Mouse (Mus musculus): ENCODE data around the gene Fam71e1.

Gene Fam71e1

GRCm38 (mm10) chr7:44498922-44499321 is 2.5 kb downstream of the Fam71e1 start:
- no peak for DNase-seq (ENCODE audit: low spot score)

GRCm38 (mm10) chr7:44500046-44500445 is 3.7 kb downstream of the Fam71e1 start:
- no peak for DNase-seq (ENCODE audit: low spot score)

GRCm38 (mm10) chr7:44501563-44502115 is 5.3 kb downstream of the Fam71e1 start:
- DNase-seq (ENCODE audit: low spot score), result peak; percentile 70

GRCm38 (mm10) chr7:44507491-44507890 is 11.1 kb downstream of the Fam71e1 start:
- DNase-seq (ENCODE audit: low spot score), result no peak

DNA sequence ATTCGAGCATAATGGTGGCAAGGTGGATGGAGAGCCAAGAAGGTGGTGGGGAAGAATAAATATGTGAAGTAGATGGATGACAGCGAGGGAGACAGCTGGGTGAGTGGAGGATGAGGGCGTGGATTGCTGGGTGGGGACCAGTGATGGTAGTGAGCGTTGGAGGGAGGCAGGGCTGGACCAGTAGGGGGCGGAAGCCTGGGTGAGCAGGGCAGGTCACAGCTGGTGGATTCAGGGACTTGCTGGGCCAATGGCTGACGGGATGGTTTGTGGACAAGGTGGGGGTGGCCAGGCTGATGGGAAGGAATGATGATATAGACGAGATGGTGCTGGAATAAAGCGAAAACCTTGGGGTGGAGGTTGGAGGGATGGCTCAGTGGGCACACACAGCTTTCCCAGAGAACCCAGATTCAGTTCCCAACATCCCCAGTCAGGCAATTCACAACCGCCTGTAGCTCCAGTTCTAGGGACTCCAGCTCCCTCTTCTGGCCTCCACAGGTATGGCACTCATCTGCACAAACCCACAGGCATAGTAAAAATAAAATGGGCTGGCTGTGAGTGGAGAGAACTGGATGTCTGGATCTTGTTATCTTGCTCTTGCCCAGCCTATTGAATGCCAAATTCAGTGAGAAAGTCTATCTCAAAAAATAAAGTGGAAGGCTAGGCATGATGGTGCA is 23.0 kb downstream of the Fam71e1 start:
- no peak for DNase-seq (ENCODE audit: low spot score)

DNA sequence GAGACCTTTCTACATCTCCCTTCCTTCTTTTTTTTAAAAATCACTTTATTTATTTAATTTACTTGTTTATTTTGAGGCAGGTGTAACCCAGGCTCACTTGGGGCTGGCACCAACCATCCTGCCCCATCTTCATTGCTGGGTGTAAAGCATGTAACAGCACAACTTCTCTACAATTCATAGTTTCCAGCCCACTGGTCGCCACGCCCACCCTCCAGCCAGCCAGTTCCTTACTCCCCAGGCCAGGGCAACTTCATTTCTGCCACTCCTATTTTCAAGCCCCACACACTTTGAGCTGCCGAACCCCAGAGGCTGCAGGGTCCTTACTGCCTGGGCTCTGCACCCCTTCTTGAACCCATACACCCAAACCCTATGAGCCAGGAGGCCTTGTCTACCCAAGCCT is 24.6 kb downstream of the Fam71e1 start:
- no peak for DNase-seq (ENCODE audit: low spot score)

GRCm38 (mm10) chr7:44521710-44522109 is 25.3 kb downstream of the Fam71e1 start:
- DNase-seq (ENCODE audit: low spot score), result no peak

DNA sequence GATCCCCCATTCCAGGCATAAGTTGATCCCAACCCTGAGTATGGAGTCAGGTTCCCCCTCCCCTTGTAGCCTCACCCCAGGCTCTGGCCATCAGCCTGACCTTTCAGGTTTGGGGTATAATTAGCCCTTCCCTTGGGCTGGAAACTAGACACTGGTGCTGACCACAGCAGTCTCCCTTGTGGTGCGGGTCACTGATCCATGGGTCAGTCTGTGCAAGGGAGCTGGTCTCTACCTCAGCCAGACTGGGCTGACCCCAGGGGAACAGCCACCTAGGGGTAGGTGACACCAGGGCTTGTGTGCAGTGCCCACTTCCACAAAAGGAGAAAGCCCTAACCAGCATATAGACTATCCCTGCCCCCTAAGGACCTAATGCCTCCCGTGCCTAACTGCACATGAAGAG is 26.7 kb downstream of the Fam71e1 start:
- no peak for DNase-seq (ENCODE audit: low spot score)

DNA sequence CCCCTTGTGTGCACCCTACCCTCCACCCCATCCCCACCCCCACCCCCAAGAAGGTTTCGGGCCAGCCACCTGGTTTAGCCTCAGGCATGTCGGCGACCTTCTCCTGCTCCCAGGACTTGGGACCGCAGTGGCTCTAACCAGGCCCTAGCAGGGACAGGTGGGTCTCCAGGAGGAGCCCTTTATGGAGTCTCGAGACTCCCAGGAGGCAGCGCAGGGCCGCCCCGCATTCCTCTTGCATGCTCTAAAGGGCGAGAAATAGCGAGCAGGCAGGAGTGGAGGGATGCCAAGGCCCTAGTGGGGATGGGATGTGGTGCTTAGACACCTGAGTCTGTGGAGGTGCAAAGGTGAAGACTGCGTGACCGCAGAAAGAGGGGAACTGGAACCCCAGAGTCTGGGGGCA is 28.1 kb downstream of the Fam71e1 start, which contains the start of gene Mybpc2:
TSS of gene Mybpc2 (minus strand) at position 155 of the 400 bp plus-strand sequence.
- DNase-seq (ENCODE audit: low spot score), result no peak

- peak; percentile 84 for DNase-seq (ENCODE audit: low spot score)
These were observed 28.9 kb downstream of the Fam71e1 start for GRCm38 (mm10) chr7:44525126-44525832.

DNA sequence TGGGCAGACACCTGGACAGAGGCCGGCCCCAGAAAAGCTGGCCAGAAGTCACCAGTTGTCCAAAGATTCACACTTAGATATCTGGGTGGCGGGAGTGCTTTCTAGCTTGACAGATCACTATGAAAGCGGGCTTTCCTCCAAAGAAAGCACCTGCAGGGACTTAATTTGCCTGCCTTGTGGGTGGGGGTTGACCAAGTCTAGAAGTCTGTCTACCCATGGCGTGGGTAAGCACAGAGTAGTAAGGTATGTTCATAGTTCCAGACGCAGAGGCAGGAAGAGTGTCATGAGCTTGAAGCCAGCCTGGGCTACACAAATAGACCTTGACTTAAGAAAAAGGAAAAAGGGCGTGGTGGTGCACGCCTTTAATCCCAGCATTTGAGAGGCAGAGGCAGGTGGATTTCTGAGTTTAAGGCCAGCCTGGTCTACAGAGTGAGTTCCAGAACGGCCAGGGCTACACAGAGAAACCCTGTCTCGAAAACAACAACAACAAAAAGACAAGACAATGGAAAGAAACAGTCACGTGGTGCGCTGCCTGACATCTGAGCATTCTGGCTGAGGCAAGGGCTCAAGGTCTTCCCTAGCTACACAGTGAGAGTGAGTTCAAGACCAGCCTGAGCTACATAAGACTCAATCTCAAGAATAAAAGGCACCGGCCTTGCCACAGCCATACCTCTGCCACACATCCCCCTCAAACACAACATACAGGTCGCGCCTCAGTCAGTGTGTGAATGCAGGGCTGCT is 30.2 kb downstream of the Fam71e1 start:
- DNase-seq (ENCODE audit: low spot score), result no peak

DNA sequence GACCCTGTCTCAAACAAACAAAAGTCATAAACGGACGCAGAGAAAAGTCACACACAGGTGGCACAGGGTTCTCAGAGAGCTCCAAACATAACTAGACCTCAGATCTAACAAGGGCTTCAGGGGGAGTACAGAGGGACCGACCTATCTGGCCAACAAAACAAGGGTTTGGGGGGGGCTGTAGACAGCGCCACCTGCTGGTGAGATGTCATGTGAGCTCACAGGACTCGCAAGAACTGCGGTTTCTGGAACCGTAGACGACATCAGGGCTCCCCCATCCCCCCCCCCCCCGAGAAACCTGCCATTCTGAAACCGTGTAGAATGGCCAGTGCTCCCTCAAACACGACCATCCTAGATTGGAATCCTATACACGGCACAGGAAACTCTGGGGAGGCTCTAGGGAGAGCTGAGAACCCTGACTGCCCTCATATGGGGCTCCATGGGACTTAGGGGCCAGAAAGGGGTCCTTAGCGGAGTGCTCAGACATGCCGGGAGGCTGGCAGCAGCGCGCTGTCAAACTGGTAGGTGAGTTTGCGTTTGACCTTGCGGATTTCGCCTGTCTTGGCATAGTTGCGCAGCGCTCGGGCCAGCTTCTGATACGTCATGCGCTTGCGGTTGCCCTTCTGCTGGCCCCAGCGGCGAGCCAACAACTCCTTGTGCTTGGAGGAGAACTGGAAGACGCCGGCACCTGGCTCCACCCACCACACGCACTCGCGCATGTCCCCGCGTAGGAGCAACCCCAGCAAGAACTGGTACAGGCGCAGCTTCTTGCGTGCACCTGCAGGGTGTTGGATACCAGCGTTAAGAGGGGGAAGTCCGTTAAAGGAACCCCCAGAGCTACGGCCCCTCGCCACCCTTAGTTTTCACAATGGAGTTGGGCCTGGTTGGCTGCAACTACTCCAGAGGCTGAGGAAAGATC is 31.4 kb downstream of the Fam71e1 start:
- DNase-seq (ENCODE audit: low spot score), result no peak

DNA sequence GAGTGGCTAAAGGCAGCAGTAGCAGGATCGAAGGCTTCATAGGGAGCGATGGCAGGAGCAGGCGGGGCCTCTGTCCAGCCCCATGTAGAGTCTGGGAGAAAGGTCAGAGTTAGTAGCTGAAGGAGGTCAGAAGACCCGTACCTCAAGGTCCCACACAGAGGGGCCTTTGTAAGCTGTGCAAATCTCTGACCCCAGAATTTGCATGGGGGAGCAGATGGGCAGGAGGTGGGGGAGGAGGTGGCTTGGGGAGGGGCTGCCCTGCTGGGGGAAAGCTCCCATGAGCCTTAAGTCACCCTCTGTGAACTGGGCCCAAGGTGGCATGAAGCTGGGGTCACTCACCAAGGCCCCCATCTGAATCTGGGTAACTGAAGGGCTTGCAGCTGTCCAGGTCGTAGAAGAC is 33.1 kb downstream of the Fam71e1 start:
- no peak for DNase-seq (ENCODE audit: low spot score)

DNA sequence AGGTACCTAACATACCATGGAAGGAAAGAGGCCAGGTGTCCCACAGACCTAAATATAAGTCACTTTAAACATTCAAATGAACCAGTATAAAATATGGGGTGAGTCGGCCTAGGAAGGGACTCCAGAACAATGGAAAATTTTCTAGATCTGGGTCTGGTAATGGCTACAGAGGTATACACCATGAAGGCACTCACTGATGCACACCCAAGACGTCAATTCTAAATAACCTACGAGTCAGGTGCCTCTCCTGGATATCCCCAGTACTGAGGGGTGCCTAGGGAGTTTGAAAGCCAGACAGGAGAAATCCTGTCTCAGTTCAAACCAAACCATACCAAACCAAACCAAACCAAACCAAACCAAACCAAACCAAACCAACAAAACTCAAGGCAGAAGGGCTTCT is 34.1 kb downstream of the Fam71e1 start:
- no peak for DNase-seq (ENCODE audit: low spot score)

- DNase-seq (ENCODE audit: low spot score), result no peak
These were observed 34.8 kb downstream of the Fam71e1 start for GRCm38 (mm10) chr7:44531207-44531606.

DNA sequence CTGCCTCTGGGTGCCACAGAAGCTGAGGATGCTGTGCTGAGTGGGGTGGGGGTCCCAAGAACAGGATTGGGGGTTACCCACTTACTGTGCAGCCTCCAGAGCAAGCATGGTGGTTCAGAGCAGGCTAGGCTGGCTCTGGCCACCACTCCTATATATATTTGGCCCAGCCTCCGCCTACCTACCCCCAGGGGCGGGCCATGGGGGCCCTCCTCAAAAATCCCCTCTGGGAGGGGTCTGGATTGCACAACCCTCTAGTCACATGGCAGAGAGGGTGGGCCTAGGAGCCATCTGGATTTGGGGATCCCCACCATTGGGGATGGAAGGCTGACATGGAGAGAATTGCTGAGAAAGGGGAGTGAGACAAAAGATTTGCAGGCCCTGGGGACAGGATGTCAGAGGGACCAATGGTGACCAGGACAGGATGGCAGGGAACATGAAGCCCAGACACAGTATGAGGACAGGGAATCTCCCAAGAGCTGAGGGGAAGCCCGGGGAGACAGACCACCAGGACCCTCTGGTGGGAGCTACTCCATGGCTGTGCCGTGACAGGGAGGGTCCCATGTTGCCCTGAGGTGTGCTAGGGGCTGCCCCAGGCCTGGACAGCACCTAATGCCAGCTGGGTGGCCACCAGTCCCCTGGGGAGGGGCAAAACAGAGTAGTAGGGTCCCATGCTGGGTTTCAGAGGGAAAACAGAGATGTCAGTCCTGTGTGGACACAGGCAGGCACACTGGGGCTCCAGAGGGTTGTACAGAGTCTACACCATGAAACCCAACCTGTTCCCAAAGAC is 35.8 kb downstream of the Fam71e1 start, which contains the start of gene Spib:
TSS of gene Spib (minus strand) at position 126 of the 787 bp plus-strand sequence.
- no peak for DNase-seq (ENCODE audit: low spot score)

- DNase-seq (ENCODE audit: low spot score), result no peak
These were observed 36.8 kb downstream of the Fam71e1 start for GRCm38 (mm10) chr7:44532918-44533745.

GRCm38 (mm10) chr7:44533746-44534045 is 37.3 kb downstream of the Fam71e1 start:
- DNase-seq (ENCODE audit: low spot score), result no peak

DNA sequence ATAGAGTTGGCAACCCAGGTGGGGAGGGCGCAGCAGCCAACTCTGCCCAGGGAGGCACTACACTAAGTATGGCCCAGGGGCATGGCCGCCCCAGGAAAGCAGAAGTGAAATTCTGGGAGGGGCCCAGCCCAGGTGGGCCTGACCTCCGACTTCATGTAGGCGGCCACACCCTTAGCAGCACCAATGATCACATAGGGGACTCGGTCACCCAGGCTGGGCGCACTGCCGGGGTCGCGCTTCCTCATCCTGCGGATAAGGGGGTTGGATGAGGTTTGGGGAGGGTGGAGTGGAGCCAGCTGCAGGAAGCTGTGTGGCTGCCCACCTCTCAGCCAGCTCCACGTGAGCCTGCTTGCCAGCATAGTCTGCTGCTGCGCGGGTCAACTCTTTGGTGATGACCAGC is 37.9 kb downstream of the Fam71e1 start:
- no peak for DNase-seq (ENCODE audit: low spot score)

Measured in adipocyte (in vitro differentiated cells).